Mouse (Mus musculus) MEL (cell line): ENCODE data around the gene Aqp6. TPM values are rescaled to one million over a fixed set of nuclear protein-coding genes. Genes with fewer than 3 reads are reported as not detected.

Experiments
- DNase-seq: peaks from one replicate; pipeline ENCODE4 v3.0.0; 2011; ENCODE audit warnings: low read depth, low spot score
- H3K27ac ChIP-seq: 2 replicates; pipeline ENCODE4 v1.5.1; 2012; ENCODE audit warnings: low read depth, mild to moderate bottlenecking, control low read depth, low read length, moderate library complexity; ENCODE audit not compliant: control insufficient read depth
- H3K27me3 ChIP-seq, 2 experiments: fragments of 150-350 bp in 1 of 2; sonication (generic) in 1 of 2; 2 replicates each; pipeline ENCODE4 v1.6.1; 2012; ENCODE audit warnings: low read length in 2 of 2, mild to moderate bottlenecking in 2 of 2, improper control_type of control experiment in 1 of 2, moderate library complexity in 1 of 2; ENCODE audit not compliant: insufficient read depth in 2 of 2, control insufficient read depth in 1 of 2
- H3K36me3 ChIP-seq, 2 experiments: 2 replicates each; pipeline ENCODE4 v1.6.1; 2012 to 2014; ENCODE audit warnings: low read length in 2 of 2, improper control_type of control experiment in 1 of 2, inconsistent platforms in 1 of 2, mild to moderate bottlenecking in 1 of 2; ENCODE audit not compliant: insufficient read depth in 2 of 2, control insufficient read depth in 1 of 2
- H3K4me1 ChIP-seq, 2 experiments: fragments of 150-350 bp in 1 of 2; sonication (generic) in 1 of 2; 2 replicates each; pipeline ENCODE4 v1.6.1; 2012; ENCODE audit warnings: low read length in 2 of 2, improper control_type of control experiment in 1 of 2, mild to moderate bottlenecking in 1 of 2; ENCODE audit not compliant: insufficient read depth in 2 of 2, control insufficient read depth in 1 of 2
- H3K4me3 ChIP-seq, 2 experiments: fragments of 150-350 bp in 1 of 2; sonication (generic) in 1 of 2; 2 replicates each; pipeline ENCODE4 v1.5.1; 2012; ENCODE audit warnings: low read depth in 2 of 2, low read length in 2 of 2, mild to moderate bottlenecking in 2 of 2, moderate library complexity in 2 of 2, control low read depth in 1 of 2, improper control_type of control experiment in 1 of 2; ENCODE audit not compliant: control insufficient read depth in 1 of 2, insufficient read depth in 1 of 2
- H3K79me2 ChIP-seq: 2 replicates; pipeline ENCODE4 v1.6.1; 2012; ENCODE audit warnings: mild to moderate bottlenecking, low read length, moderate library complexity; ENCODE audit not compliant: control insufficient read depth, poor library complexity, insufficient read depth
- H3K9ac ChIP-seq: 2 replicates; pipeline ENCODE4 v1.6.1; 2012; ENCODE audit warnings: low read depth, mild to moderate bottlenecking, control low read depth, low read length, moderate library complexity; ENCODE audit not compliant: control insufficient read depth, poor library complexity, severe bottlenecking
- H3K9me3 ChIP-seq: fragments of 150-350 bp; sonication (generic); replicated peaks from 2 replicates; pipeline ENCODE4 v1.6.1; 2012; ENCODE audit warnings: mild to moderate bottlenecking, low read length, improper control_type of control experiment, moderate library complexity; ENCODE audit not compliant: insufficient read depth
- BHLHE40 ChIP-seq: IDR thresholded peaks from 2 replicates; pipeline ENCODE4 v1.6.1; 2012; ENCODE audit warnings: low read depth, mild to moderate bottlenecking, inconsistent platforms, low read length, improper control_type of control experiment, borderline replicate concordance
- CHD1 ChIP-seq: IDR thresholded peaks from 2 replicates; pipeline ENCODE4 v1.6.1; 2012; ENCODE audit warnings: low read depth, mild to moderate bottlenecking, inconsistent platforms, low read length, improper control_type of control experiment
- CHD2 ChIP-seq: IDR thresholded peaks from 2 replicates; pipeline ENCODE4 v1.6.1; 2011; ENCODE audit warnings: low read length, improper control_type of control experiment
- ELF1 ChIP-seq: IDR thresholded peaks from 2 replicates; pipeline ENCODE4 v1.6.1; 2014; ENCODE audit warnings: low read depth, mild to moderate bottlenecking, inconsistent platforms, low read length, improper control_type of control experiment, moderate library complexity
- EP300 ChIP-seq, 2 experiments: IDR thresholded peaks; 2 replicates each; pipeline ENCODE4 v1.6.1; 2011; ENCODE audit warnings: improper control_type of control experiment in 2 of 2, low read length in 2 of 2, low read depth in 1 of 2, mild to moderate bottlenecking in 1 of 2
- ETS1 ChIP-seq: IDR thresholded peaks from 2 replicates; pipeline ENCODE4 v1.6.1; 2012; ENCODE audit warnings: low read depth, mild to moderate bottlenecking, inconsistent platforms, low read length, improper control_type of control experiment, moderate library complexity
- GABPA ChIP-seq: IDR thresholded peaks from 2 replicates; pipeline ENCODE4 v1.6.1; 2012; ENCODE audit warnings: low read depth, mild to moderate bottlenecking, inconsistent platforms, low read length, improper control_type of control experiment, moderate library complexity
- GATA1 ChIP-seq: IDR thresholded peaks from 2 replicates; pipeline ENCODE4 v1.6.1; 2011; ENCODE audit warnings: low read depth, low read length, improper control_type of control experiment
- KAT2A ChIP-seq: conservative IDR thresholded peaks from 2 replicates; pipeline ENCODE4 v1.6.1; 2012; ENCODE audit warnings: low read depth, low read length, improper control_type of control experiment, inconsistent platforms
- MAFK ChIP-seq: IDR thresholded peaks from 2 replicates; pipeline ENCODE4 v1.6.1; 2011; ENCODE audit warnings: low read depth, mild to moderate bottlenecking, low read length, improper control_type of control experiment, borderline replicate concordance
- MEF2A ChIP-seq: IDR thresholded peaks from 2 replicates; pipeline ENCODE4 v1.6.1; 2014; ENCODE audit warnings: low read depth, mild to moderate bottlenecking, inconsistent platforms, low read length, improper control_type of control experiment; ENCODE audit not compliant: poor library complexity, insufficient replicate concordance, severe bottlenecking; ENCODE audit errors: extremely low read depth
- MXI1 ChIP-seq: IDR thresholded peaks from 2 replicates; pipeline ENCODE4 v1.6.1; 2011; ENCODE audit warnings: mild to moderate bottlenecking, low read depth, low read length, improper control_type of control experiment
- MYC ChIP-seq: IDR thresholded peaks from 2 replicates; pipeline ENCODE4 v1.6.1; 2011; ENCODE audit warnings: low read depth, mild to moderate bottlenecking, low read length, improper control_type of control experiment, moderate library complexity
- NELFE ChIP-seq: IDR thresholded peaks from 2 replicates; pipeline ENCODE4 v1.6.1; 2011; ENCODE audit warnings: low read depth, low read length, improper control_type of control experiment
- NRF1 ChIP-seq: IDR thresholded peaks from 2 replicates; pipeline ENCODE4 v1.6.1; 2014; ENCODE audit warnings: low read depth, mild to moderate bottlenecking, inconsistent platforms, low read length, improper control_type of control experiment, moderate library complexity; ENCODE audit not compliant: poor library complexity, insufficient read depth, severe bottlenecking
- POLR2AphosphoS5 ChIP-seq: IDR thresholded peaks from 2 replicates; pipeline ENCODE4 v1.6.1; 2012; ENCODE audit warnings: low read depth, borderline replicate concordance, mild to moderate bottlenecking, inconsistent platforms, low read length, moderate library complexity, mixed read lengths
- RAD21 ChIP-seq: IDR thresholded peaks from 2 replicates; pipeline ENCODE4 v1.6.1; 2011; ENCODE audit warnings: mild to moderate bottlenecking, low read depth, low read length, improper control_type of control experiment
- RCOR1 ChIP-seq: IDR thresholded peaks from 2 replicates; pipeline ENCODE4 v1.6.1; 2012; ENCODE audit warnings: low read depth, mild to moderate bottlenecking, inconsistent platforms, low read length, improper control_type of control experiment
- SIN3A ChIP-seq: IDR thresholded peaks from 2 replicates; pipeline ENCODE4 v1.6.1; 2012; ENCODE audit warnings: low read length, improper control_type of control experiment, inconsistent platforms
- TAL1 ChIP-seq: IDR thresholded peaks from 2 replicates; pipeline ENCODE4 v1.6.1; 2012; ENCODE audit warnings: mild to moderate bottlenecking, inconsistent platforms, low read length, moderate library complexity, mixed read lengths
- TBP ChIP-seq: IDR thresholded peaks from 2 replicates; pipeline ENCODE4 v1.8.0; 2011; ENCODE audit warnings: low read depth, low read length, improper control_type of control experiment
- UBTF ChIP-seq: IDR thresholded peaks from 2 replicates; pipeline ENCODE4 v1.6.1; 2012; ENCODE audit warnings: low read depth, mild to moderate bottlenecking, inconsistent platforms, low read length, improper control_type of control experiment, moderate library complexity, borderline replicate concordance; ENCODE audit not compliant: insufficient read depth
- USF1 ChIP-seq: IDR thresholded peaks from 2 replicates; pipeline ENCODE4 v1.6.1; 2014; ENCODE audit warnings: low read depth, mild to moderate bottlenecking, inconsistent platforms, low read length, improper control_type of control experiment, moderate library complexity
- ZNF384 ChIP-seq: IDR thresholded peaks from 2 replicates; pipeline ENCODE4 v1.6.1; 2012; ENCODE audit warnings: low read depth, mild to moderate bottlenecking, inconsistent platforms, low read length, improper control_type of control experiment
- polyA plus RNA-seq, 2 experiments: library from polyadenylated mRNA; stranded (reverse) in 1 of 2; unstranded in 1 of 2; fragments of >175 nt in 1 of 2; fragments of >200 nt in 1 of 2; gene quantifications; 2 replicates each; pipeline versions ENCODE4 v1.2.1 to v1.2.4; 2012; ENCODE audit warnings: low replicate concordance in 2 of 2, low read depth in 1 of 2; ENCODE audit not compliant: insufficient read length in 2 of 2, insufficient read depth in 1 of 2, missing spikeins in 1 of 2
- total RNA-seq: library from RNA; depleted of rRNA; stranded (reverse); fragments of 300-350 nt; gene quantifications from 2 replicates; pipeline ENCODE4 v1.2.3, GENCODE M21; 2012

The Aqp6 gene
- total and polyA plus RNA-seq, 3 experiments = not detected

DNA sequence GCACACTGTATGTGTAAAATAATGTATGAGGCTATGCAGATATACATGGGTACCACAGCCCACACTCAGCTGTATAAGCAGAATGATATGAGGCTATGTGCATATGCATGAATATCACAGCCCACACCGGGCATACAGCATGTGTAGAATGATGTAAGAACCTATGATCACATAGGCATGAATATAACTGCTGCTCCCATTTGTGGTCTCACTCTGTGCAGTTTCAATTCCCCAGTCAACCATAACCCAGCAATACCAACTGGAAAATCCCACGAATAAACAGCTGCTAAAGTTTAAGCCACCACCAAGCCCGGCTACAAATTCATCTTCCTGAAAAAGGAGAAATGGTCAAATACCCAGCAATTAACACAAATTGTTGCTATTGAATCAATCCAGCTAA is 17.4 kb downstream of the Aqp6 start:
- peaks cover 1 to 5% of the 10 kb centered on the region in 2 experiments; a peak in 2 of 4 replicates for H3K27me3 ChIP-seq
- DNase-seq = no peak
- H3K36me3 ChIP-seq = peaks cover 0 to 7% of the 10 kb centered on the region in 2 experiments; a peak in 2 of 4 replicates
- no peaks in the 10 kb centered on the region for H3K79me2 ChIP-seq
- H3K9ac ChIP-seq = no peak overlapping the region
- no peak overlapping the region for H3K4me3 ChIP-seq
- no peaks in the 10 kb centered on the region for H3K9me3 ChIP-seq
- no peak for TF ChIP-seq GATA1
- TF ChIP-seq EP300 (IDR thresholded peaks at IDR 0.05; ENCODE audit: low read depth in 1 of 2, low read length in 2 of 2) = no peak
- no peak for TF ChIP-seq MXI1
- no peak for TF ChIP-seq CHD2
- TF ChIP-seq RAD21 = no peak
- no peak for TF ChIP-seq TAL1
- TF ChIP-seq SIN3A = no peak
- TF ChIP-seq RCOR1 = no peak
- no peak for TF ChIP-seq NRF1
- TF ChIP-seq MYC = no peak
- TF ChIP-seq ELF1 = no peak
- TF ChIP-seq UBTF = no peak
- no peaks in the 10 kb centered on the region for H3K4me1 ChIP-seq
- no peak overlapping the region for H3K27ac ChIP-seq

DNA sequence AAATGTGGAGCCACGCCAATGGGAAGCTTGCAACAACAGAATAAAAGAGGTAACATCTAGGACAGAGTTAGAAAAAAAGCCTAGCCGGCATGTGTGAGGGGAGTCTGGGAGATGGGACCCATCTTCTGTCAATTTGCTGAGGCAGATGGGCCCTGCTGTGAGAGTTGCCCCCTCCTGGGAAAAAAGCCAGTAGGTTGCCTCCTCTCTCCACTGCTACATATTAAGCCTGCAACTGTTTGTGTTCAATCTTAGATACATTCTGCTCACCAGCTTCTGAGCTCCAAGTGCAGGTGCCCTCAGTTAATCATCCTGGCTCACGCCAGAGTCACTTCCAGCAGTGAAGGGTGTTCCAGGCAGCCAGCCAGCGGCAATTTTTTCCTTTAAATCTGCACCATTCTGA is 18.6 kb downstream of the Aqp6 start:
- no peak overlapping the region for H3K27ac ChIP-seq
- H3K4me1 ChIP-seq = no peaks in the 10 kb centered on the region
- H3K9ac ChIP-seq = no peak overlapping the region
- H3K79me2 ChIP-seq = no peaks in the 10 kb centered on the region
- no peaks in the 10 kb centered on the region for H3K9me3 ChIP-seq
- H3K4me3 ChIP-seq = no peak overlapping the region
- no peaks in the 10 kb centered on the region; a peak in 1 of 4 replicates for H3K27me3 ChIP-seq
- H3K36me3 ChIP-seq = peaks cover 0 to 15% of the 10 kb centered on the region in 2 experiments; a peak in 2 of 4 replicates
- DNase-seq = no peak
- TF ChIP-seq TAL1 (no peak), MXI1 (no peak)

DNA sequence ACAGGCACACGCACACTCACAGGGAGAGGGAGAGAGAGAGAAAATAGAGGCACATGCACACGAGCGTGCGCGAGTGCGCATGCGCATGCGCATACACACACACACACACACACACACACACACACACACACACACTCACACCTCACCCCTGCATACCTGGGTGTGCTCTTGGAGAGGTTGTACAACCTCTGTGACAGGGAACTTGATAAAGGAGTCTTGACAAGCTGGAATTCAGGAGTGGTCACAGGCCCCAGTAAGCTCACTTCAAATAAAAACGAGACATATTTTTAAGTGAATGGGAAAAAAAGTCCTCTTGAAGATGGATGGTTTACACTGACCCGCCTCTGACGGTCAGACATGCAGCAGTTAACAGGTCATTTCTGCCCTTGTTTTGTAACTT is 20.9 kb downstream of the Aqp6 start:
- H3K9me3 ChIP-seq = no peaks in the 10 kb centered on the region
- H3K36me3 ChIP-seq = peaks cover 0 to 27% of the 10 kb centered on the region in 2 experiments; a peak in 2 of 4 replicates
- no peak for DNase-seq
- no peaks in the 10 kb centered on the region for H3K27me3 ChIP-seq
- H3K4me3 ChIP-seq = no peak overlapping the region
- TF ChIP-seq BHLHE40 (no peak), GABPA (no peak), POLR2AphosphoS5 (no peak), ZNF384 (no peak), GATA1 (no peak), KAT2A (no peak), MYC (no peak), UBTF (no peak), TAL1 (no peak), CHD1 (no peak), NELFE (no peak), TBP (no peak), MEF2A (no peak), MXI1 (no peak), ETS1 (no peak), RAD21 (no peak), USF1 (no peak), MAFK (no peak)
- no peak overlapping the region for H3K9ac ChIP-seq
- no peaks in the 10 kb centered on the region for H3K79me2 ChIP-seq
- no peak overlapping the region for H3K27ac ChIP-seq
- no peaks in the 10 kb centered on the region for H3K4me1 ChIP-seq
